Mouse (Mus musculus): Measurements from ENCODE around the gene Taar7a. TPM values are rescaled to one million over a fixed set of nuclear protein-coding genes. Genes with fewer than 3 reads are reported as not detected.

Taar7a gene
- polyA plus RNA-seq, 1 experiment from 2014 or later, result not detected

GRCm38 (mm10) chr10:23960444-23960915 is 32.8 kb downstream of the Taar7a start, which contains the start of gene Taar4:
Gene Taar4 (plus strand): TSS chr10:23960494.
- WGBS, result 94% methylated on average over 13 of the region's 13 CpGs
- H3K27me3 ChIP-seq (ENCODE audit: control insufficient read depth, insufficient read depth, low read length), result no peaks in the 10 kb centered on the region
- no peak for ATAC-seq (ENCODE audit: low FRiP score, low TSS enrichment)
- no peak within 1 kb of the TSS for H3K27ac ChIP-seq (ENCODE audit: low read depth, low read length)
- no peak within 1 kb of the TSS for H3K9ac ChIP-seq (ENCODE audit: low read depth, low read length)
- H3K4me3 ChIP-seq (ENCODE audit: low read length), result no peak within 1 kb of the TSS
- H3K4me1 ChIP-seq (ENCODE audit: control insufficient read depth, insufficient read depth, low read length), result peaks cover 10% of the 10 kb centered on the region; the same call in 1 of the 2 replicates
- no peaks in the 10 kb centered on the region for H3K36me3 ChIP-seq (ENCODE audit: control insufficient read depth, insufficient read depth, low read length)
- H3K9me3 ChIP-seq (ENCODE audit: control insufficient read depth, low read length), result no peaks in the 10 kb centered on the region
- no peak within 1 kb of the TSS for H3K4me2 ChIP-seq (replicated peaks; ENCODE audit: low read depth, low read length)

DNA sequence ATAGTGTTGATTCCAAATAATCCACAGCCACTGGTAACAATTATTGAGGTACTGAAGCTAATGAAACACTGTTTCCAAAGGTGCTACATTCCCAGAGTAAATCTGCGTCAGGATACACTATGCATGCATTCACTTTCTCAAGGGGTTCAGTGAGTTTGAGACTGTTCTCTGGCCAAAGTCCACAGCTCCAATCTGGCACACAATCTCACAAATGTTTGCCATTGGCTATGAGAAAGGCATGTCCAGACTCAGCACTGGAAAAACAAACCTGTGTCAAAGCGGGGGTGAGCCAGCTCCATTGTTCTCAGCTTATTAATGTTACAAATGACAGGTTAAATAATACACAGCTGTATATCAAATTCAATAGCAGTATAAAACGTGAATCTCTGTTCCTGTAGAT is 34.2 kb downstream of the Taar7a start:
- 28% methylated on average over 3 of the region's 3 CpGs for WGBS
- H3K9me3 ChIP-seq (ENCODE audit: control insufficient read depth, low read length), result no peaks in the 10 kb centered on the region
- no peak overlapping the region for H3K4me3 ChIP-seq (ENCODE audit: low read length)
- H3K27me3 ChIP-seq (ENCODE audit: control insufficient read depth, insufficient read depth, low read length), result no peaks in the 10 kb centered on the region
- no peaks in the 10 kb centered on the region for H3K36me3 ChIP-seq (ENCODE audit: control insufficient read depth, insufficient read depth, low read length)
- no peak overlapping the region for H3K9ac ChIP-seq (ENCODE audit: low read depth, low read length)
- peaks cover 10% of the 10 kb centered on the region; the same call in 1 of the 2 replicates for H3K4me1 ChIP-seq (ENCODE audit: control insufficient read depth, insufficient read depth, low read length)
- ATAC-seq (ENCODE audit: low FRiP score, low TSS enrichment), result no peak
- H3K4me2 ChIP-seq (replicated peaks; ENCODE audit: low read depth, low read length), result no peak overlapping the region
- no peak overlapping the region for H3K27ac ChIP-seq (ENCODE audit: low read depth, low read length)

GRCm38 (mm10) chr10:23951714-23952113 is 41.6 kb downstream of the Taar7a start:
- Histone ChIP-seq H3K9ac (ENCODE audit: low read depth, low read length) (no peak overlapping the region), H3K4me2 (replicated peaks; ENCODE audit: low read depth, low read length) (no peak overlapping the region), H3K4me3 (ENCODE audit: low read length) (no peak overlapping the region), H3K4me1 (ENCODE audit: control insufficient read depth, insufficient read depth, low read length) (no peaks in the 10 kb centered on the region), H3K9me3 (ENCODE audit: control insufficient read depth, low read length) (no peaks in the 10 kb centered on the region), H3K36me3 (ENCODE audit: control insufficient read depth, insufficient read depth, low read length) (no peaks in the 10 kb centered on the region), H3K27ac (ENCODE audit: low read depth, low read length) (no peak overlapping the region), H3K27me3 (ENCODE audit: control insufficient read depth, insufficient read depth, low read length) (no peaks in the 10 kb centered on the region)
- WGBS, result 80% methylated on average over 6 of the region's 6 CpGs
- ATAC-seq (ENCODE audit: low FRiP score, low TSS enrichment), result no peak

GRCm38 (mm10) chr10:23949508-23950005 is 43.7 kb downstream of the Taar7a start, which contains the start of gene Taar3:
Gene Taar3 (plus strand): TSS chr10:23949558.
- Histone ChIP-seq H3K9ac (ENCODE audit: low read depth, low read length) (no peak within 1 kb of the TSS), H3K4me2 (replicated peaks; ENCODE audit: low read depth, low read length) (no peak within 1 kb of the TSS), H3K27me3 (ENCODE audit: control insufficient read depth, insufficient read depth, low read length) (no peaks in the 10 kb centered on the region), H3K4me3 (ENCODE audit: low read length) (no peak within 1 kb of the TSS), H3K36me3 (ENCODE audit: control insufficient read depth, insufficient read depth, low read length) (no peaks in the 10 kb centered on the region), H3K9me3 (ENCODE audit: control insufficient read depth, low read length) (no peaks in the 10 kb centered on the region), H3K27ac (ENCODE audit: low read depth, low read length) (no peak within 1 kb of the TSS), H3K4me1 (ENCODE audit: control insufficient read depth, insufficient read depth, low read length) (no peaks in the 10 kb centered on the region)
- no peak for ATAC-seq (ENCODE audit: low FRiP score, low TSS enrichment)
- 90% methylated on average over 16 of the region's 16 CpGs for WGBS

DNA sequence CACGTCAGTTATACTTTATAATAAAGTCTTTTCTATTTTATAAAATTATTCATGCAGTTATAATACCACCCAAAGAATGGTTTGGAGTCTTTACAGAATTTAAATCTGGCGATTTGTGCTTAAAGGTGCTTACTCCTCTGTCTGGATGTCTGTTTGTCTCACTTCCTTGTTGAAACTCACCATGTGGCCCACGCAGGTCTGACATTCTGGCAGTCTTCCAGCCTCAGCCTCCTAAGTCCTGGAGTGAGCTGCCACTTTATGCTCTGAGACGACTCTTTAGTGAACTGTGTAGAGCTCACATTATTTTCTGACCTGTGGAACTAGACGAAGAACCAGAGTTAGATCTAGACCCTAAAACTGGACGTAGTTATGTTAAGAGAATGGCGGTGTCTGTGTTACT is 45.3 kb downstream of the Taar7a start:
- H3K4me2 ChIP-seq (replicated peaks; ENCODE audit: low read depth, low read length), result no peak overlapping the region
- H3K27ac ChIP-seq (ENCODE audit: low read depth, low read length), result no peak overlapping the region
- WGBS, result 65% methylated on average over 7 of the region's 7 CpGs
- no peak overlapping the region for H3K4me3 ChIP-seq (ENCODE audit: low read length)
- H3K9me3 ChIP-seq (ENCODE audit: control insufficient read depth, low read length), result no peaks in the 10 kb centered on the region
- no peak overlapping the region for H3K9ac ChIP-seq (ENCODE audit: low read depth, low read length)
- no peak for ATAC-seq (ENCODE audit: low FRiP score, low TSS enrichment)
- no peaks in the 10 kb centered on the region for H3K4me1 ChIP-seq (ENCODE audit: control insufficient read depth, insufficient read depth, low read length)
- H3K36me3 ChIP-seq (ENCODE audit: control insufficient read depth, insufficient read depth, low read length), result no peaks in the 10 kb centered on the region
- H3K27me3 ChIP-seq (ENCODE audit: control insufficient read depth, insufficient read depth, low read length), result no peaks in the 10 kb centered on the region

DNA sequence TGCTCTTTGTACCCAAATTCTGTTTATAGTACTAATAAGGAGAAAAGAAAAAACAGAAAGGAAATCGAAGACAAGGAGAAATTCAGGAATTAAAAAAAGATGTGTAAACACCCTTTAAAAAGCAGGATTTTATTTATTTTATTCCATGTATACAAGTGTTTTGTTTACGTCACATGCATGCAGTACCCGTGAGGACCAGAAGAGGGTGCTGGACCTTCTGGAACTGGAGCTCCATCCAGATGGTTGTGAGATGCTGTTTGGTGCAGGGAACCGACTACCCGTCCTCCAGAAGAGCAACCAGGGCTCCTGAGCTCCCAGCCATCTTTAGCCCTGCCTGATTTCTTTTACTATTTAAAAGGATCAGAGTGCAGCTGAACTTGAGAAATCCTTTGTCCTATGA is 50.8 kb downstream of the Taar7a start:
- Histone ChIP-seq H3K27ac (ENCODE audit: low read depth, low read length) (no peak overlapping the region), H3K9me3 (ENCODE audit: control insufficient read depth, low read length) (no peaks in the 10 kb centered on the region), H3K4me2 (replicated peaks; ENCODE audit: low read depth, low read length) (no peak overlapping the region), H3K4me3 (ENCODE audit: low read length) (no peak overlapping the region), H3K36me3 (ENCODE audit: control insufficient read depth, insufficient read depth, low read length) (no peaks in the 10 kb centered on the region), H3K27me3 (ENCODE audit: control insufficient read depth, insufficient read depth, low read length) (no peaks in the 10 kb centered on the region), H3K4me1 (ENCODE audit: control insufficient read depth, insufficient read depth, low read length) (no peaks in the 10 kb centered on the region), H3K9ac (ENCODE audit: low read depth, low read length) (no peak overlapping the region)
- 87% methylated on average over 5 of the region's 5 CpGs for WGBS
- ATAC-seq (ENCODE audit: low FRiP score, low TSS enrichment), result no peak

Other genes starting within 250 kb of the Taar7a start
- 203 and 268 TPM in 2 replicates for gene Rps12, start 206.2 kb downstream of the Taar7a start, polyA plus RNA-seq (2014; fragmentation: Nextera tagmentation; extraction: Ambion mirVana)
- gene Slc18b1, start 196.5 kb downstream of the Taar7a start, polyA plus RNA-seq (2014; fragmentation: Nextera tagmentation; extraction: Ambion mirVana), result 13.4 and 20.0 TPM in 2 replicates
- not detected in 2 replicates for gene Vnn3, start 142.0 kb downstream of the Taar7a start, polyA plus RNA-seq (2014; fragmentation: Nextera tagmentation; extraction: Ambion mirVana)
- gene Vnn1, start 98.8 kb downstream of the Taar7a start, polyA plus RNA-seq (2014; fragmentation: Nextera tagmentation; extraction: Ambion mirVana), result 0.74 and 0.79 TPM in 2 replicates
- not detected in 2 replicates for gene Taar1, start 73.1 kb downstream of the Taar7a start, polyA plus RNA-seq (2014; fragmentation: Nextera tagmentation; extraction: Ambion mirVana)
- not detected in 2 replicates for gene Taar2, start 54.9 kb downstream of the Taar7a start, polyA plus RNA-seq (2014; fragmentation: Nextera tagmentation; extraction: Ambion mirVana)
- gene Taar3, start 43.9 kb downstream of the Taar7a start, polyA plus RNA-seq (2014; fragmentation: Nextera tagmentation; extraction: Ambion mirVana), result not detected in 2 replicates
- gene Taar4, start 33.0 kb downstream of the Taar7a start, polyA plus RNA-seq (2014; fragmentation: Nextera tagmentation; extraction: Ambion mirVana), result not detected in 2 replicates
- not detected in 2 replicates for gene Taar5, start 22.8 kb downstream of the Taar7a start, polyA plus RNA-seq (2014; fragmentation: Nextera tagmentation; extraction: Ambion mirVana)
- gene Taar6, start 7.8 kb downstream of the Taar7a start, polyA plus RNA-seq (2014; fragmentation: Nextera tagmentation; extraction: Ambion mirVana), result not detected in 2 replicates
- gene Taar7b, start 6.5 kb upstream of the Taar7a start, polyA plus RNA-seq (2014; fragmentation: Nextera tagmentation; extraction: Ambion mirVana), result not detected in 2 replicates
- not detected in 2 replicates for gene Taar7d, start 33.7 kb upstream of the Taar7a start, polyA plus RNA-seq (2014; fragmentation: Nextera tagmentation; extraction: Ambion mirVana)
- gene Taar7e, start 44.1 kb upstream of the Taar7a start, polyA plus RNA-seq (2014; fragmentation: Nextera tagmentation; extraction: Ambion mirVana), result not detected in 2 replicates
- gene Taar7f, start 56.0 kb upstream of the Taar7a start, polyA plus RNA-seq (2014; fragmentation: Nextera tagmentation; extraction: Ambion mirVana), result not detected in 2 replicates
- gene Taar8a, start 83.0 kb upstream of the Taar7a start, polyA plus RNA-seq (2014; fragmentation: Nextera tagmentation; extraction: Ambion mirVana), result not detected in 2 replicates
- not detected in 2 replicates for gene Taar8b, start 98.8 kb upstream of the Taar7a start, polyA plus RNA-seq (2014; fragmentation: Nextera tagmentation; extraction: Ambion mirVana)
- not detected in 2 replicates for gene Taar8c, start 108.4 kb upstream of the Taar7a start, polyA plus RNA-seq (2014; fragmentation: Nextera tagmentation; extraction: Ambion mirVana)
- not detected in 2 replicates for gene Taar9, start 116.1 kb upstream of the Taar7a start, polyA plus RNA-seq (2014; fragmentation: Nextera tagmentation; extraction: Ambion mirVana)
- 67.8 and 95.5 TPM in 2 replicates for gene Stx7, start 155.8 kb upstream of the Taar7a start, polyA plus RNA-seq (2014; fragmentation: Nextera tagmentation; extraction: Ambion mirVana)
- 18.1 and 29.7 TPM in 2 replicates for gene Moxd1, start 230.0 kb upstream of the Taar7a start, polyA plus RNA-seq (2014; fragmentation: Nextera tagmentation; extraction: Ambion mirVana)